In genomic region chr9:110662844-110663243, GRCm38 (mm10) we compare ENCODE assay signal across 28 mouse cellular contexts. TPM values are rescaled to one million over a fixed set of nuclear protein-coding genes. Genes with fewer than 3 reads are reported as not detected.
DNase-seq lines count a peak whose midpoint lies in the region; ATAC-seq and TF ChIP-seq lines count a peak whose summit lies in the region.
"Had no signal": no experiment of that assay in that cellular context is flagged by ENCODE, and none has a peak within 500 bp of the region (broad histone marks: within the 10 kb centered on the region; RNA-seq: fewer than 3 reads in every experiment).

No protein-coding gene starts in this region.

- no peak for DNase-seq in liver, embryonic 13.5 days
- no peak for DNase-seq in liver, embryonic 11.5 days (ENCODE audit: low spot score)
- DNase-seq in lung, postnatal 0 days (ENCODE audit: low spot score): peak; percentile 67
- no peak for DNase-seq in lung, adult 2 months
- no peak for DNase-seq in right cerebral cortex, postnatal 25 days
- DNase-seq: adrenal gland, adult 2 months; adrenal gland, postnatal 14 days; cerebellum, adult 11 months; cerebellum, adult 2 months; cerebellum, adult 9-11 months; cerebellum, postnatal 36 days; gastrocnemius, postnatal 10 days; gastrocnemius, postnatal 36 days; heart, adult 11 months; heart, postnatal 10 days; heart, postnatal 36 days had no signal

- no peaks in the 10 kb centered on the region for H3K27me3 ChIP-seq in liver, embryonic 13.5 days
- no peaks in the 10 kb centered on the region for H3K27me3 ChIP-seq in liver, embryonic 11.5 days (replicated peaks; ENCODE audit: control insufficient read depth, insufficient read depth, low read length)
- H3K27me3 ChIP-seq in lung, postnatal 0 days (replicated peaks; ENCODE audit: insufficient read depth, low read length): no peaks in the 10 kb centered on the region
- H3K27me3 ChIP-seq in hindbrain, embryonic 13.5 days: no peaks in the 10 kb centered on the region
- H3K27me3 ChIP-seq: forebrain, embryonic 13.5 days; heart, embryonic 12.5 days; heart, embryonic 15.5 days had no signal

- H3K4me3 ChIP-seq in liver, embryonic 13.5 days (replicated peaks): no peak overlapping the region
- H3K4me3 ChIP-seq in liver, embryonic 11.5 days (ENCODE audit: low read depth, low read length): no peak overlapping the region
- H3K4me3 ChIP-seq in lung, postnatal 0 days (ENCODE audit: low read depth, low read length): no peak overlapping the region
- no peak overlapping the region for H3K4me3 ChIP-seq in lung, adult 2 months (replicated peaks; ENCODE audit: extremely low read depth, low read depth, low read length)
- no peak overlapping the region for H3K4me3 ChIP-seq in macrophage (ENCODE audit: inconsistent target)
- H3K4me3 ChIP-seq in hindbrain, embryonic 13.5 days: no peak overlapping the region
- H3K4me3 ChIP-seq: forebrain, embryonic 10.5 days; forebrain, embryonic 13.5 days; heart, embryonic 12.5 days; heart, embryonic 15.5 days; hindbrain, embryonic 10.5 days had no signal

- H3K27ac ChIP-seq in liver, embryonic 13.5 days: peak overlapping the region; percentile 52; the same call in 1 of the 2 replicates
- no peak overlapping the region for H3K27ac ChIP-seq in liver, embryonic 11.5 days (ENCODE audit: low read depth, low read length)
- no peak overlapping the region for H3K27ac ChIP-seq in lung, postnatal 0 days (ENCODE audit: low read length)
- peak overlapping the region; percentile 58 for H3K27ac ChIP-seq in macrophage
- no peak overlapping the region for H3K27ac ChIP-seq in hindbrain, embryonic 13.5 days
- H3K27ac ChIP-seq: forebrain, embryonic 10.5 days; forebrain, embryonic 13.5 days; heart, embryonic 15.5 days; hindbrain, embryonic 10.5 days; hindbrain, embryonic 14.5 days; hindbrain, postnatal 0 days had no signal

- WGBS in liver, embryonic 13.5 days (ENCODE audit: insufficient replicate concordance): 10% methylated on average over 1 of the region's 1 CpGs
- 55% methylated on average over 1 of the region's 1 CpGs for WGBS in liver, embryonic 11.5 days
- 52% methylated on average over 1 of the region's 1 CpGs for WGBS in lung, postnatal 0 days
- 63% methylated on average over 1 of the region's 1 CpGs for WGBS in lung, adult 2 months
- WGBS in macrophage (ENCODE audit: missing documents): 0% methylated on average over 1 of the region's 1 CpGs
- WGBS in hindbrain, embryonic 13.5 days: 91% methylated on average over 1 of the region's 1 CpGs

- H3K36me3 ChIP-seq in liver, embryonic 13.5 days: peaks cover 5% of the 10 kb centered on the region; the same call in 1 of the 2 replicates
- no peaks in the 10 kb centered on the region for H3K36me3 ChIP-seq in liver, embryonic 11.5 days (ENCODE audit: control insufficient read depth, insufficient read depth, low read length)
- no peaks in the 10 kb centered on the region for H3K36me3 ChIP-seq in lung, postnatal 0 days (ENCODE audit: insufficient read depth, low read length)
- H3K36me3 ChIP-seq in macrophage (ENCODE audit: inconsistent target): no peaks in the 10 kb centered on the region
- no peaks in the 10 kb centered on the region for H3K36me3 ChIP-seq in hindbrain, embryonic 13.5 days
- H3K36me3 ChIP-seq: heart, embryonic 15.5 days had no signal

- ATAC-seq in liver, embryonic 13.5 days (ENCODE audit: low read depth): no peak
- no peak for ATAC-seq in liver, embryonic 11.5 days (replicated peaks; ENCODE audit: low FRiP score)
- no peak for ATAC-seq in lung, postnatal 0 days
- peak; percentile 73 for ATAC-seq in monocyte, adult 5-6 weeks (replicated peaks; ENCODE audit: insufficient number of reproducible peaks, low FRiP score, low TSS enrichment, poor library complexity, severe bottlenecking)
- no peak for ATAC-seq in hindbrain, embryonic 13.5 days (ENCODE audit: low FRiP score)
- ATAC-seq: CD4-positive, CD25-positive, alpha-beta regulatory T cell, adult 4 months; forebrain, embryonic 13.5 days; forebrain, embryonic 16.5 days; hindbrain, postnatal 0 days had no signal

- H3K4me1 ChIP-seq in liver, embryonic 13.5 days (replicated peaks): peaks cover 96% of the 10 kb centered on the region
- H3K4me1 ChIP-seq in liver, embryonic 11.5 days (replicated peaks; ENCODE audit: control insufficient read depth, insufficient read depth, low read length): peaks cover 82% of the 10 kb centered on the region
- peaks cover 29% of the 10 kb centered on the region for H3K4me1 ChIP-seq in lung, postnatal 0 days (ENCODE audit: insufficient read depth, low read depth, low read length)
- peaks cover 13% of the 10 kb centered on the region for H3K4me1 ChIP-seq in lung, adult 2 months (ENCODE audit: control insufficient read depth, insufficient read depth, low read length)
- peaks cover 44% of the 10 kb centered on the region for H3K4me1 ChIP-seq in hindbrain, embryonic 13.5 days (replicated peaks)

- TF ChIP-seq CTCF in lung, postnatal 0 days (IDR thresholded peaks at IDR 0.05): no peak
- TF ChIP-seq CTCF in lung, adult 2 months (IDR thresholded peaks at IDR 0.05; ENCODE audit: insufficient read depth, low read length): no peak

- TF ChIP-seq POLR2A in lung, adult 2 months (IDR thresholded peaks at IDR 0.05; ENCODE audit: borderline replicate concordance, extremely low read depth, low read depth, low read length): no peak

- no peak overlapping the region for H3K9ac ChIP-seq in liver, embryonic 13.5 days
- H3K9ac ChIP-seq in liver, embryonic 11.5 days (ENCODE audit: low read depth, low read length): no peak overlapping the region
- H3K9ac ChIP-seq in lung, postnatal 0 days (replicated peaks; ENCODE audit: low read depth): no peak overlapping the region
- H3K9ac ChIP-seq in hindbrain, embryonic 13.5 days: no peak overlapping the region
- H3K9ac ChIP-seq: forebrain, embryonic 13.5 days; heart, embryonic 12.5 days; heart, embryonic 15.5 days; hindbrain, embryonic 14.5 days had no signal

- peaks cover 100% of the 10 kb centered on the region for H3K79me2 ChIP-seq in macrophage (ENCODE audit: inconsistent target)

- H3K9me3 ChIP-seq in liver, embryonic 13.5 days (replicated peaks): no peaks in the 10 kb centered on the region
- H3K9me3 ChIP-seq in liver, embryonic 11.5 days (ENCODE audit: control insufficient read depth, low read length): no peaks in the 10 kb centered on the region
- no peaks in the 10 kb centered on the region for H3K9me3 ChIP-seq in lung, postnatal 0 days (ENCODE audit: low read length)
- no peaks in the 10 kb centered on the region for H3K9me3 ChIP-seq in hindbrain, embryonic 13.5 days
- H3K9me3 ChIP-seq: forebrain, embryonic 10.5 days; forebrain, embryonic 13.5 days; heart, embryonic 12.5 days; heart, embryonic 15.5 days; hindbrain, embryonic 10.5 days had no signal

- TF ChIP-seq EP300 in lung, postnatal 0 days (IDR thresholded peaks at IDR 0.05): 0 out of 2 replicates have a peak, but pooled peaks have one; percentile 20

- no peak overlapping the region for H3K4me2 ChIP-seq in liver, embryonic 13.5 days
- H3K4me2 ChIP-seq in liver, embryonic 11.5 days: no peak overlapping the region
- H3K4me2 ChIP-seq in lung, postnatal 0 days (replicated peaks; ENCODE audit: low read depth, low read length): no peak overlapping the region
- no peak overlapping the region for H3K4me2 ChIP-seq in hindbrain, embryonic 13.5 days
- H3K4me2 ChIP-seq: forebrain, embryonic 13.5 days; heart, embryonic 12.5 days; heart, embryonic 15.5 days; hindbrain, embryonic 14.5 days had no signal

RNA-seq across cellular contexts. Expression of gene Ccdc12, which starts 6.5 kb away (rescaled TPM):
- 84.4 and 86.3 TPM in 2 replicates for polyA plus RNA-seq in liver, embryonic 13.5 days (2015; fragmentation: Nextera tagmentation; extraction: Ambion mirVana)
- polyA plus RNA-seq in liver, embryonic 11.5 days (2014; fragmentation: Nextera tagmentation; extraction: Ambion mirVana): 161 TPM in 2 replicates
- polyA plus RNA-seq in lung, postnatal 0 days (2015; fragmentation: Nextera tagmentation; extraction: Ambion mirVana): 180 and 200 TPM in 2 replicates
- polyA plus RNA-seq in lung, adult 2 months (2012; rRNA removed): 101 and 124 TPM in 2 replicates
- 100 to 1,000 TPM in 17 of 26 experiments, 10 to 100 TPM in 9; 46.5 to 229 (median 117) TPM for total RNA-seq in macrophage (2018; cell fraction: chromatin; rRNA removed)
- total RNA-seq in macrophage (2018; cell fraction: cytosol; rRNA removed): 100 to 1,000 TPM; 104 to 201 (median 145) TPM
- total RNA-seq in macrophage (2018; cell fraction: nucleus; rRNA removed): 100 to 1,000 TPM in 17 of 26 experiments, 10 to 100 TPM in 9; 43.2 to 258 (median 124) TPM
- 80.9 to 152 TPM (median 147 TPM) in 3 replicates for polyA plus RNA-seq in macrophage (2018)
- 162 to 274 TPM (median 251 TPM) in 3 replicates for total RNA-seq in monocyte, adult 5-6 weeks (2017)
- 122 TPM in 2 replicates for polyA plus RNA-seq in hindbrain, embryonic 13.5 days (2015; fragmentation: Nextera tagmentation; extraction: Ambion mirVana)

RNA-seq across cellular contexts. Expression of gene Nbeal2, which starts 8.9 kb away (rescaled TPM):
- polyA plus RNA-seq in liver, embryonic 13.5 days (2015; fragmentation: Nextera tagmentation; extraction: Ambion mirVana): 1.6 and 2.1 TPM in 2 replicates
- 8.0 TPM in 2 replicates for polyA plus RNA-seq in liver, embryonic 11.5 days (2014; fragmentation: Nextera tagmentation; extraction: Ambion mirVana)
- polyA plus RNA-seq in lung, postnatal 0 days (2015; fragmentation: Nextera tagmentation; extraction: Ambion mirVana): 6.2 and 6.6 TPM in 2 replicates
- polyA plus RNA-seq in lung, adult 2 months (2012; rRNA removed): 58.4 and 66.4 TPM in 2 replicates
- 100 to 1,000 TPM in 12 of 26 experiments, 10 to 100 TPM in 13, 1 to 10 TPM in 1; 6.2 to 170 (median 78.6) TPM for total RNA-seq in macrophage (2018; cell fraction: chromatin; rRNA removed)
- 10 to 100 TPM in 22 of 26 experiments, 1 to 10 TPM in 4; 7.3 to 21.7 (median 15.4) TPM for total RNA-seq in macrophage (2018; cell fraction: cytosol; rRNA removed)
- total RNA-seq in macrophage (2018; cell fraction: nucleus; rRNA removed): 10 to 100 TPM in 23 of 26 experiments, 1 to 10 TPM in 3; 6.0 to 71.7 (median 37.9) TPM
- polyA plus RNA-seq in macrophage (2018): 8.6 to 16.6 TPM (median 14.0 TPM) in 3 replicates
- 63.7 to 114 TPM (median 92.9 TPM) in 3 replicates for total RNA-seq in monocyte, adult 5-6 weeks (2017)
- polyA plus RNA-seq in hindbrain, embryonic 13.5 days (2015; fragmentation: Nextera tagmentation; extraction: Ambion mirVana): 2.4 TPM in 2 replicates

RNA-seq across cellular contexts. Expression of gene Nradd, which starts 38.6 kb away (rescaled TPM):
- 2.7 and 2.8 TPM in 2 replicates for polyA plus RNA-seq in liver, embryonic 13.5 days (2015; fragmentation: Nextera tagmentation; extraction: Ambion mirVana)
- 8.2 and 9.9 TPM in 2 replicates for polyA plus RNA-seq in liver, embryonic 11.5 days (2014; fragmentation: Nextera tagmentation; extraction: Ambion mirVana)
- 45.2 and 46.6 TPM in 2 replicates for polyA plus RNA-seq in lung, postnatal 0 days (2015; fragmentation: Nextera tagmentation; extraction: Ambion mirVana)
- polyA plus RNA-seq in lung, adult 2 months (2012; rRNA removed): 20.0 and 22.9 TPM in 2 replicates
- total RNA-seq in macrophage (2018; cell fraction: chromatin; rRNA removed): 1 to 10 TPM in 20 of 26 experiments, not detected in 6; 1.3 to 8.1 (median 3.5) TPM
- 1 to 10 TPM in 25 of 26 experiments, under 1 TPM in 1; 0.95 to 2.8 (median 1.6) TPM for total RNA-seq in macrophage (2018; cell fraction: cytosol; rRNA removed)
- total RNA-seq in macrophage (2018; cell fraction: nucleus; rRNA removed): 1 to 10 TPM in 23 of 26 experiments, under 1 TPM in 2, not detected in 1; 0.67 to 7.7 (median 1.9) TPM
- polyA plus RNA-seq in macrophage (2018): 0.95 to 4.3 TPM (median 2.3 TPM) in 3 replicates
- total RNA-seq in monocyte, adult 5-6 weeks (2017): 5.9 to 10.5 TPM (median 9.9 TPM) in 3 replicates
- 34.9 and 38.0 TPM in 2 replicates for polyA plus RNA-seq in hindbrain, embryonic 13.5 days (2015; fragmentation: Nextera tagmentation; extraction: Ambion mirVana)

Comparison
In these comparisons a context has a peak if more than half of its experiments do, and no peak if none do; other contexts are left out.
1. H3K27ac ChIP-seq: peak in liver, embryonic 13.5 days (single experiment) and macrophage (single experiment); none in liver, embryonic 11.5 days (single experiment), lung, postnatal 0 days (single experiment) and hindbrain, embryonic 13.5 days (single experiment).